Mouse (Mus musculus): ENCODE results near the gene Prl2c3.
"Not testable (repeated sequence)": the region's sequence is repeated elsewhere in the genome, so short reads cannot be mapped to it uniquely, and the experiment has no call there.

- TF ChIP-seq POLR2AphosphoS2 (IDR thresholded peaks at IDR 0.05; ENCODE audit: low read depth, low read length); CTCF (conservative IDR thresholded peaks at IDR 0.05 in 1 of 2, IDR thresholded peaks at IDR 0.05 in 1 of 2; ENCODE audit: low read depth in 2 of 2, low read length in 2 of 2); POLR2A (IDR thresholded peaks at IDR 0.05; ENCODE audit: low read depth, low read length); RCOR1 (conservative IDR thresholded peaks at IDR 0.05; ENCODE audit: low read depth, low read length); ETS1 (conservative IDR thresholded peaks at IDR 0.05; ENCODE audit: low read depth, low read length); ZMIZ1 (IDR thresholded peaks at IDR 0.05; ENCODE audit: low read depth, low read length); ZNF384 (IDR thresholded peaks at IDR 0.05; ENCODE audit: low read depth, low read length); BHLHE40 (IDR thresholded peaks at IDR 0.05; ENCODE audit: low read depth, low read length); EP300 (IDR thresholded peaks at IDR 0.05; ENCODE audit: low read length): not testable (repeated sequence)
These were observed 44.8 kb upstream of the Prl2c3 start for GRCm38 (mm10) chr13:12844701-12845100.

Data from CH12.LX (cell line).